Mouse (Mus musculus) lung, adult 2 months (tissue): Measurements from ENCODE around the gene Stim1.

Experiments used
- CTCF ChIP-seq: fragments of 200-500 bp; IDR thresholded peaks from 2 replicates; pipeline ENCODE4 v1.5.1; 2011; ENCODE audit warnings: mild to moderate bottlenecking, low read length, control low read depth; ENCODE audit not compliant: insufficient read depth
- POLR2A ChIP-seq: fragments of 200-500 bp; IDR thresholded peaks from 2 replicates; pipeline ENCODE4 v1.6.1; 2011; ENCODE audit warnings: low read depth, mild to moderate bottlenecking, control low read depth, low read length, borderline replicate concordance; ENCODE audit errors: extremely low read depth

DNA sequence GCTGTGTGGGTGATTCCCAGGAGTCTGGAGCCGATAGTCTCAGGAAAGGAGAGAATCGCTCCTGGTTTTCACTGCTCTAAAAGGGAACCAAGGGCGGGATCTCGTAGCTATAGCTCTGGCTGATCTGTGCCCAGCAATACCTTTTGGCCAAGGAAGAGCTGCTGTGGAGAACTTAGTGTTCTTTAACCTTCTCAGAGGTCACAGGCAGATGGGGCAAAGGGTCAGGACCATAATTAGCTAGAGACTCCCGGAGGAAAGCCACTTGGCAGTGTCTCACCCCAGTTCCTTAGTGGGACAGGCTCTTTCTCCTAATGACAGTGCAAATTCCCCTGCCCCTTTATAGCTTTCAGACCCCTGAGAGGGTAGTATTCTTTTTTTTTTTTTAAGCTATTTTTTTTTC is 43.2 kb downstream of the Stim1 start:
- no peak for TF ChIP-seq CTCF
- no peak for TF ChIP-seq POLR2A
